Mouse (Mus musculus): ENCODE measurements at regions not wholly inside any gene's neighbourhood (a gene's known extent, or its start where the extent isn't known, plus 50 kb on each side); places are given as distances from the start of the nearest gene placed in this dataset.

GRCm38 (mm10) chr4:54282934-54283333 lies 457.1 kb downstream of the Tmem38b start:
- in situ Hi-C loops (cut with MboI, MseI) = no loop called here

DNA sequence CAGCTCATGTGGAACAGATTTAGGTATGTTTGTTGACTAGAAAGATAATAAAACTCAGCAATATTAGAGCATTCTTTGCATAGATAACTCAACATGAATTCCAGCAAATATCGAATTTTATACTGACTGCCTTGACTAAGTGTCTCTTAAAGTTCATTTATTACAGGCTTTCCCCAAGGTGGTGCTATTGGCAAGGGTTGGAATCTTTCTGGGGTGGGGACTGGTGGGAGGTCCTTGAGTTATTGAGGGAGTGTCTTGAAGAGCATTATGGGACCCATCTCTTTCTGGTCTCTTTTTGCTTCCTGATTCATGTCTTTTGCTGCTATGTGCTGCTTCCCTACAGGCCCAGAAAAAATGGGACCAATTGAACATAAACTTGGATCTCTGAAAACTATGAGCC lies 488.0 kb downstream of the Tmem38b start:
- in situ Hi-C loops (cut with MboI, MseI) = no loop called here

DNA sequence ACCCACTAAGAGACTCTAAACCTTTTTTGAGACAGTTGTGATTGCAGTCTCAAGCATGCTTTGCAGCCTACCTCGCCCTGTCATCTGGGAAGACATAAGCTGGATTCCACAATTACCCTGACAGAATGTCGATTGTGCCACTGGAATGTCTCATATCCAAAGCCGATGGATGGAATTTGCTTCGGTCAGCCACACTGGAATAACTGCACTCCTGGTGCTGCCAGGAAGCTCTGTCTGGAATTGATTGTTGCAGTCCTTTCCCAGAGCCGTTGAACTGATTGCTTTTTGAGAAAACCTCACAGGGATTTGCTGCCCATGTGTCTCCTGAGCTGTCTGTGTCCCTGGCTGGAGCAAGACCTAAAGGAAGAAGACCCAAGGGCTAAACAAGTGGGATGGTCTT lies 499.0 kb downstream of the Tmem38b start:
- in situ Hi-C loops (cut with MboI, MseI) = no loop called here

- in situ Hi-C loops (cut with MboI, MseI) = no loop called here
These were observed 502.4 kb downstream of the Tmem38b start for GRCm38 (mm10) chr4:54328273-54328672.

DNA sequence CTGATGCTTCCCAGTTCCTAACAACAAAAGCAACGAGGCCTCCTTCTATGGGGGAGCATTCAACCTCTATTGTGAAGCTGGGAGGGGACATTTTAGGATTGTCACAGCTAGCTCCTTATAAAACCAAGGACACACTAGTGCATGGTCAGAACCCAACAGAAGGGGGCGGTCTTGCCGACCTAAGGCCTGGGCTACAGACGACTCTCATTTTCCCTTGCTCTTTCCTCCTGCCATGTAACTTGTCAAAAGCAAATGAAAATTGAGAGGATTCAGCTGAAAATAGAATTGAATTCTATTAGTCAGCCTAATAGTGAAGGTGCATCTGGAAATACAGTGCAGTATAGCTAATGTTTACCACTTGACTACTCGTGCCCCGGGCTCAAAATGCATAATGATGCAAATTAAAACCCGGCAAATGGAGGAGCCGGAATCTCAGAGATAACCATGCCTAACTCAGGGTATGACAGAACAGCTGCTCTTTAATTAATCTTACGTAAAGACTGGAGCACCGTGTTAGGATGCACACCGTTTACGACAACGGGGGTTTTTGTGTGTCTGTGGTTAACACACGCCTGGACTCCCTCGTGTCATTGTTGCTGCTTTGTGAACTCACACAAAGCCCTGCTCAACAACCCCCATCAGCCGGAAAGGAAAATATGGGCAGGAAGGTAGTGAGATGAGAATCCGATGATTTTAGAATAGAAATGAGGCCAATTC lies 503.0 kb downstream of the Tmem38b start:
- in situ Hi-C loops (cut with MboI, MseI) = no loop called here

- in situ Hi-C loops (cut with MboI, MseI) = no loop called here
These were observed 504.8 kb downstream of the Tmem38b start for GRCm38 (mm10) chr4:54330686-54331085.

DNA sequence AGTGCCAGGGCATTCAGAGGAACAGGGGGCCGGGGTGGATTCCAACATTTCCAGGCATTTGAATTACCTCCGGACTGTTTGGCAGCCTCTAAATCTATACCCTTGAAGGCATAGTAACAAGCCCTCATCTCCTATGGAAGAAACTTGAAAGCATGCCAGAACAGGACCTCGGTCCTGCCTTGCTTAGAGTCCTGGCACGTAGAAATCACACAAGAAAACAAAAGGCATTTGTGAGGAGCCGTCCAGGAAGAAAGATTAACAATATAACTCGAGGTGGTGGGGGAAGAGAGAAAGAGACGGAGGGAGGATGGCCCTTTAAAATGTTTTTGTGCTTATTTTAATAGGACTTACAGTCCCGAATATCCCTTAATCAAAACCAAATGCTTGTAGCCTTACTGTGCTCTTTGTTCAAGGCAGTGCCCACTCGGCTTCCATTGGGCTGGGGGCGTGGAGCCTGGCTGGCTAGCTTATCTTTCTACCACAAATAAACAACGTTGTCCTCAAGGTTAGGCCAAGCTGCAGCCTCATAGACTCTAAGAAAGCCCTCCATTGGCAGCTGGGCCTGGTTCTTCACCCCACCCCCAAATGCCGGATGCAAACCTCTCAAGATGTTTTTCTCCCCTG lies 505.9 kb downstream of the Tmem38b start:
- in situ Hi-C loops (cut with MboI, MseI) = no loop called here

DNA sequence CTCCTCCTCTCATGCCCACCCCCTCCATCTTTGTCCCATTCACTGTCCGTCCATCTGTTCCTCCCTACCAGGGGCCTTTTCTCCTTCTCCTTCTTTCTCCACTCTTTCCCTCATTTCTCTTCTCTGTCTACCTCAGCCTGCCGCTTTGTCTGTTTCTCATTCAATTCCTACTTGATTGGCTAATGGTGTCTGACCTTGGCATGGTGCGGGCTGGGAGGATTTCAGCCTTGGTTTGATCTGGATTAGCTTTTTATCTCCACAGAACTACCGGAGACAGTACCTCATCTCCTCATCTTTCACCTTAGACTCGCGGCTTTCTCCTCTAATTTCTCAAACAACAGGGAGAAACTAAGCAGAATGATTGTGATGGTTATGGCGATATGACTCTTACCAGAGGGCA lies 506.4 kb downstream of the Tmem38b start:
- in situ Hi-C loops (cut with MboI, MseI) = no loop called here

- in situ Hi-C loops (cut with MboI, MseI) = no loop called here
These were observed 512.7 kb downstream of the Tmem38b start for GRCm38 (mm10) chr4:54338556-54338955.

DNA sequence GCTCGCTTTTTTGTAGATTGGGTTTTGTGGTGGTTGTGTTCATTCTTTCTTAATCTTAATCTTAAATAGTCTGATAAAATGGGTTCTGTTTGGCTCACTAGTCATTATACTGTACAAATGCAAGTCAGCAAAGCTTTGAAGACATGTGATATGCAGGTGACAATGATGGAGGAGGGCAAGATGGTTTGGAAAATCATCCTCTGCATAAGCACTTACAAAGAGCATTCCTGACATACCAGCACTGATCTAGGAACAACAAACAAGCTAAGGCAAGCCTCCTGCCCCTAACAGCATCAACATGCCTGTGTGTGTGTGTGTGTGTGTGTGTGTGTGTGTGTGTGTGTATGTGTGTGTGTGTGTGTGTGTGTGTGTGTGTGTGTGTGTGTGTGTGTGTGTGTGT lies 514.3 kb downstream of the Tmem38b start:
- in situ Hi-C loops (cut with MboI, MseI) = no loop called here

GRCm38 (mm10) chr4:54353657-54354390 lies 528.0 kb downstream of the Tmem38b start:
- in situ Hi-C loops (cut with MboI, MseI) = no loop called here

- in situ Hi-C loops (cut with MboI, MseI) = no loop called here
These were observed 528.5 kb downstream of the Tmem38b start for GRCm38 (mm10) chr4:54354391-54354726.

DNA sequence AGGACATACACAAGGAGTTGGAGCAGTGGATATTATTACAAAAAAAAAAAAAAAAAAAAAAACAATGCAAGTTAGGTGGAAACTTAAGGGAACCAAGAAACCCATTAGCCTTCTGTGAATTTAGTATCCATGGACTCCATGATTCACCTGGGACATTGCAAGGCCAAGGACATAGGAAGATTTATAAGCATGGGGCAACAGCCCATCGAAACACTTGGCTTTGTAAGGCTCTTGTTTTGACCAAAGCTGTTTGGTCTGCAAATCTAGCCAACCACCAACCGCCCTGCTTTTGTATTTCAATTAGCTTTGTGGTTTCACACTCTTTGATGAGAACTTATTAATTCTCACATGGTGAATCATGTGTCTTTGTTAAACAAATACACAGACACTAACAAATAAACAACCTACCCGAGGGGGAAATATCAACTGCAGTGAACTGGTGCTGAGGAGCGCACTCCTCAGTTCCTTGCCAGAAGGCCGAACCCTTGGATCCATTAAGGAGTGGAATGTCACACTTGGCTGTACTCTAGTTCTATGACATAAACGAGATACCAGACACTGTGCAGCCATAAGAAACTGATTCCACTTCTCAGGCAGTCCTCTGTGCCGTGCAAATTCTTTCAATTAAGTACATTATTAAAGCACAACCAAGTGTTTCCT lies 529.7 kb downstream of the Tmem38b start:
- in situ Hi-C loops (cut with MboI, MseI) = no loop called here

DNA sequence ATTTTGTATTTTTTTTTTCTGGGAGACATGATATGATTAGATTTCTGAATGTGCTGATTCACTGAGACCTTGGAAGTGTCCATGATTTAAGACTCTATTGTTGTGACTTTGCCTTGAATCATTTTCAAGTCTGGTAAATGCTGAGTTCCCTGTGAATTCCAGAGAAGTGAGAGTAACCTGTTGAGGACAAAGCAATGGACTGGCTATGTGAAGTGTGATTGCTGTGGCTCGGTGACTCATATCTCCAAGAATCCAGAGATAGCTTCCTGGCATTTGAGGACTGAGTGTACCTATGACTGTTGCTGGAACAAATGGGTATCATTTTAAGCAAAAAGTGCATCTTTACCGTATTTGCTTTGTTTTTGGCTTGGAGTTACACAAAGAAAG lies 530.2 kb downstream of the Tmem38b start:
- in situ Hi-C loops (cut with MboI, MseI) = no loop called here

- in situ Hi-C loops (cut with MboI, MseI) = no loop called here
These were observed 545.1 kb downstream of the Tmem38b start for GRCm38 (mm10) chr4:54370909-54371308.

DNA sequence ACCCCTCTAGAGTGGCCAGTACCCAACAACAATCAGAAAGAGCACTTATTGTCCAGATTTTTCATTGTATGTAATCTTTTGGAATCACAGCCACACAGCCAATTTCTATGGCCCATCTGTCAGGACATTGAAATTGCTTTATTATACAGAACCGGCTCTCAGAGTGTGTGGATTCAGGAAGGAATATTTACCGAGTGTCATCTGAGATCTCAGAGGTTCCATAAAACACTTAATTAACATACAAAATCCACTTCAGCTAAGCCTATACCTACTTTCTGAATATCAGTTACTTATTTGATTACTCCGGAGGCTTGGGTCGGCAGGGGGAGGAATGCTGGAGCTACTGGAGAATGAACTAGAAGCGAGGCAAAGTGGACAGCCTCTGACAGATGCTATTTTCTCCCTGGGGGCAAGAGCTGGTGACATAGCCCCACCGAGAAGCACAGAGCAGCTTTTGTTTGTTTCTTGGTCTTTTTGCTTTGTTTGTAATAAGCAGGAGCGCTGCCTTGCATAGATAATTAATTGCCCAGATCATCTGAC lies 545.6 kb downstream of the Tmem38b start:
- in situ Hi-C loops (cut with MboI, MseI) = no loop called here

- in situ Hi-C loops (cut with MboI, MseI) = no loop called here
These were observed 547.8 kb downstream of the Tmem38b start for GRCm38 (mm10) chr4:54373606-54374005.

DNA sequence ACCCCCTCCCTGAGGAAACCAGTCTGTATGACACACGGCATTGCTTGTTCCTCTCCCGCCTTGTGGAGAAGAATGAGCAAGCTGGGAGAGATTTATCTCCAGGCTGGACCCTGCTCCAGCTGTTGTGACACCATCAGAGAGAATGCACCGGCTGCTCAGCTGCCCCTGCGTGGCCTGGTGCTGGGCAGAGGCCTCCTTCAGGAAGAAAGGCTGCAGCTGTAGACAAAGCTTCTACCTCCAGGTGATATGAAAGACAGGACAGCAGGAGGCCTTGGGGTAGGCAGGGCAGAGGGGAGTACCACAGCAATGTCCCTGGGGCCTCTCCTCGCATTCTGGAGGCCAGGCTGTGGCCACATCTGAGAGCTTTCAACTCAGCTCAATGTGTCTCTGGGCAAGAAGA lies 548.6 kb downstream of the Tmem38b start:
- in situ Hi-C loops (cut with MboI, MseI) = no loop called here

GRCm38 (mm10) chr4:54387460-54387859 lies 557.4 kb upstream of the Zfp462 start:
- in situ Hi-C loops (cut with MboI, MseI) = no loop called here

GRCm38 (mm10) chr4:54391536-54392208 lies 553.2 kb upstream of the Zfp462 start:
- in situ Hi-C loops (cut with MboI, MseI) = no loop called here

DNA sequence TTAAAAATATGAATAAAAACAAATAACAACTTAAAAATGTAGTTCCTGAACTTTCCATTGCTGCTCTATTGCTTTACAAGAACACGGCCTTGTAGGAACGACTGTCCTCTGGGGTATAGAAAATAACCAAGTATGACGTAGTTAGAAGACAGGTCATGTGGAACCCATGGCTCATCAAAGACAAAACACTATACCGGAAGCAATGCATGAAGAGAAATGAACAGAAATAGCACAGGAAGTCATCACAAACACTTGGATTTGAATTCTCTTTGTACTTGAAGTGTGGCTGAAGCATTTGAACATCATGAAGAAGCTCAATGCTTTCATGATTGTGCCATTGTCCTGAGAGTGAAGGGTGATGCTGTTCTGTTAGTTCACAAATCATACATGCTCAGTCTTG lies 538.7 kb upstream of the Zfp462 start:
- in situ Hi-C loops (cut with MboI, MseI) = no loop called here

- in situ Hi-C loops (cut with MboI, MseI) = no loop called here
These were observed 536.9 kb upstream of the Zfp462 start for GRCm38 (mm10) chr4:54407930-54408329.
